Mouse (Mus musculus): ENCODE data around the gene Dstyk.
A peak's percentile ranks its signal among the peaks of the same experiment; 100 is the strongest.

Dstyk gene

GRCm38 (mm10) chr1:132388813-132389803 lies 28.2 kb upstream of the Dstyk start:
- no peak for DNase-seq

DNA sequence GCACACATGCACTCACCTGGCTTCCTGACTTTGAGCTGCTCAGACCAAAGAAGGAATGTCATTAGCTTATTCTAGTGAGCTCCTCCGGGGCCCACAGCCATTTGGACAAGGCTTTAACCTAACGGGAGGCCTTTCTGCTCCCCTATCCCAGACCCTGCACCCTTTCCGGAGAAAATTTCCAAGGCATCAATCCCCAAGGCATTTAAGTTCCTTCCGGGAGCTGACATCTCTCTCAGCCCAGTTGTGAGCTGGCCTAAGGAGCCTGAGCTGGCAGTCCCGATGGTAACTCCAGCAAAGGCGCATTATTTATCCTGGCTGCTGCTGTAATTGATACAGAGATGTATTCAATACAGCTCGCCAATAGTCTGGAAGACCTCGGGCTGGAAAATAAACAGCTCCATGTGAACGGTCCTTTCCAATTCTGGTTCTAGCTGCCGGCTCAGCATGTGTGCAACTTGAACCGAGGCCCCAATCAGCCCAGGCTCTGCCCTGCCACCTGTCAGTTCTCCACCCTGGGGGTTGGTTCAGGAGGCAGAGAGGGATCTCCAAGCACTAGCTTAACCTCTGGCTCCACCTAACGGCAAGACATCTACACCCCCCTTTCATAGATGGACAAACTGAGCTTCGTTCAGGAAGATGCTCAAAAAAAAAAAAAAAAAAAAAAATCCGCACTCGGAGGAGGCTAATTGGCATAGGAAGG lies 27.3 kb upstream of the Dstyk start:
- DNase-seq, result peak; percentile 40 to 54

DNA sequence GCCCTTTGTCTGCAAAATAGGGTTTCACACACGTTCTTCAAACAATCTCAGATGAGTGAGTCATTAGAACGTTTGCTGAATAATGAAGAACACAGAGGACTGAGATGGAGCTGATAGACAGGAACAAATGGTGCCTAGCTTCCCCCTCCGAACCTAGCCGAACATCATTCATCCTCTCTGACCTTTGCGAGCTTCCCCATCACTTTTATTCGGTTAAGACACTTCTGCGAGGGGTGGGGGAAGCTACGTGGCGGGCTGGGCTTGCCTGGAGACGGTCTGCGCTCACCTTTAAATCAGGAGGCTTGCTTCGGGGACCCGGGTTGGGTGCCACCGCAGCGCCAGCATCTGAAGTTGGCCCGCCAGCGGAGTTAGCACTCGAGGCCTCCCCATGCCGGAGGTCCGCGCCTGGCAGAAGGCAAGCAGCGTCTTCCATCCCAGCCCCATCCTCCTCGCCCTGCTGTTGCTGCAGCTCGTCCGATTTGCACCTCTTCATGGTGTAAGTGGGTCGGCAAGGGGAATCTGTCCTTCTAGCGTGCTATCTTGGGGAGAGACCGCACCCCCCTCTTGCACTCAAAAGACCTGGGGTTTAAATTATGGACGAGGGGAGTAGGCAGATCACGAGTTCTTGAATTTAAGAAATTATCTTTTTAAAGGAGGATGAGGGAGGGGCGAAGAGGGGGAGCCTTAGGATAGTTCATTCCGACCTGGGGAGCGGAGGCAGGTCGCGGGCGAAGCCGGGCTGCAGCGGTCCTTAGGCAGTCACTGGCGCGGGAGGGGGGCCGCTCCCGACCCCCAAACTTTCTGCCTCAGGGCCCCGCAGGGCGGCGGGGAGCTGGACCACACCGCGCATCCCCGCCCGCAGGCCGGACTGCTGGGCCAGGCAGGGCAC lies 26.4 kb upstream of the Dstyk start, which contains the start of gene Tmcc2:
TSS of gene Tmcc2 (minus strand) at position 591 of the 889 bp plus-strand sequence.
- DNase-seq, result peak in 1 of 2 experiments; percentile 34

DNA sequence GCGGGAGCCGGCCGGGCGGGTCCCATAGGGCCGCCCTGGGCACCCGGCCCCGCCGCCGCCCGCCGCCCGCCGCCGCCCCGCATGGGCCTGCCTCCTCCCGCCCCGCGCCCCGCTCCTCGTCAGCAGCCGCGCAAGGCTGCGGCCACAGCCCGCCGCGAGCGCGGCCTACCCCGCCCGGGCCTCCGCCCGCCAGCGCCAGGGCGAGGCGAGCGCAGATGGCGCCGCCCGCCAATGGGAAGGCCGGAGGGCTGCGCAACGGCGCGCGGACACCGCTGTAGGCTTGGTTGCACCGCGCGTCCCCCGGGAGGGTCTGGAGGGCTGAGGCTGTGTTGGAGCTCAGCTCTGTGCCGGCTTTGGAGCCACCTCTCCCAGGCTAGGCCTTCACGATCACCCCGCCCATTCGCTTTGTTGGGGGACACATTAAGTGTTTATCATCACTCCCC lies 25.8 kb upstream of the Dstyk start:
- peak; percentile 17 to 41 for DNase-seq

DNA sequence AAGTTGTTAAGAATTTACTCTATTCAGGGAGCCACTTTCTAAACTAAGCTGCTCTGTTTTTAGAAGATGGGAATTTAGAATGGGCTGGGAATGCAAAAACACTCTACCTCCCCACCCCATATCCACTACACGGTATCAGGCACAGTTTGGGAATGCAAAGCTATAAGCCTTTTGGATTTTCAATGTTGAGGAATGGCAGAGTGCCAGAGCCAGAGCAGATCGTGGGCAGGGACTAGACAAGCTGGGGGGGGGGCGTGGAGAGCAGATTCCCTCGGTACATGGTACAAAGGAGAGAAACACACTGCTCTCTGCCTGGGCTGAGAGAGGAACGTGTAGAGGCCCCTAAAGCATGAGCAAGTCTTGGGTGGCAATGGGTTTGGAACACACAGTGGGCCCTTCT lies 24.5 kb upstream of the Dstyk start:
- no peak for DNase-seq

- DNase-seq, result no peak
These were observed 20.6 kb upstream of the Dstyk start for GRCm38 (mm10) chr1:132396705-132397104.

DNA sequence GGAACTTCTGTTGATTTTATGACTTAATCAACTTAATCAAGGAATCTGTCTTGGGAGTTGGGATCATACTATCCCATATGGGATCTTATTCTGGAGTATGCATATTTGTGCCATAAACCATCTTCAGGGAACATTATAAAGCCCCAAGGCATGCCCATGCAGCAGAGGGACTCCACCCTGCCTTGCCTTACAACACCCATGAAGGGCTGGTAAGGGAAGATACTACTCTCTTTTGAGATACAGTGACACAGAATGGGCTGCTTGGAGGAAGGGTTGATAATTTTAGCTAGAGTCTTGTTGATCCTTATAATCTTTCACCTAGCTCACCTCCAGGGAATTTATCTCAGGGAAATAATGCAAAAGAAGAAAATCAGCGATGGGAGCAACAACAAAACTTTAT lies 16.8 kb upstream of the Dstyk start:
- DNase-seq, result no peak

DNA sequence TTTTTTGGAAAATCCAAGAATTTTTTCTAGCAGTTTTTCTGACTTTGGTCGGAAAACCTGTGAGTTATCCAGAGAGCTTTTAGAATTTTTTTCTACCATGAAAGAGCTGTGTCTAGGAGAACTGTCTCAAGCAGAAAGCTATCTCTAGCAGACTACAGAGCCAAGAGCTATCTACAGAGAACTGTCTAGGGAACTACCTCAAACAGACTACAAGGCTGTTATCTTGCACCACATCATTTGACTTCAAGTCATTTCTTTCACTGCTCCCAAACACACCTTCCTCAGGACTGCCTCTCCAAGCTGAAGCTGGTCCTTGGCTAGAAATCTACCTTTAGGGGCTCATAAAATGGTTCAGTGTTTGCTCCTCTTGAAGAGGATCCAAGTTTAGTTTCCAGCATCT lies 15.5 kb upstream of the Dstyk start:
- no peak for DNase-seq

DNA sequence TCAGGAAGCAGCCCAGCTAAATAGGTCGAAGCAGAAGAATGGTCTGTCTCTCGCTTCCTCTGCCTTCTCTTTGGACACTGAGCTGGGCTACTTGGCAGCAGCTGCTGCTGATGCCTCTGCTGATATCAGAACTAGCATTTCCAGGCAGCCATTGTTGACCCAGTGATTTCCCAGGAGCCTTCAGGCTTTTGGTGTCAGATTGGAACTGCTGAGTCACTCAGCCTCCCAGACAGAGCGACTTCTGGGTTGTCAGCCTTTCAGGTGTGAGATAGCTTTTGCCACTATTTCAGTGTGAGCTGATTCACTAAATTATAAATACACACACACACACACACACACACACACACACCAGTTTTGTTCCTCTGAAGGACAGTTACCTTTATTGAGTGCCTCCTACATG lies 6.7 kb upstream of the Dstyk start:
- DNase-seq, result no peak

GRCm38 (mm10) chr1:132416244-132416942 lies 962 bp upstream of the Dstyk start:
- DNase-seq, result peak in 1 of 2 experiments; percentile 16

GRCm38 (mm10) chr1:132416943-132417290 lies 438 bp upstream of the Dstyk start:
- no peak for DNase-seq

- DNase-seq, result no peak
These were observed 2.9 kb downstream of the Dstyk start for GRCm38 (mm10) chr1:132420206-132420605.

DNA sequence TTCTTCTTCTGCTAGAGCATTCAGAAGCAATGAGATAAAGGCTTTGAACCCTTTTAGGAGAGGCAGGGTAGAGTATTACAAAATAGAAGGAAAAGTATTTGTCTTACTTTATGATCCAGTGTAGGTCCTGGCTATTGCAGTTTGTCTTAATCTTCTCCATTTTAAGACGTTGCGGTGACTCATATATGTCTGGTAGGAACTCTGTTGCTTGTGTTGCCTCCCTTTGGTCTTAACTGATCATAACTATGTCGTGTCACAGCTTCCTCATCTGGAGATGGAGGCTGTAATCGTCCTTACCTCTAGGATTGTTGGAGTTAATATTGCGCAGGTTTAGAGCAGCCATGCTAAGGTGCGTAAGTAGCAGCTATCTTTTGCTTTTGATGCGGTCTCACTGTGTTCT lies 3.3 kb downstream of the Dstyk start:
- no peak for DNase-seq

DNA sequence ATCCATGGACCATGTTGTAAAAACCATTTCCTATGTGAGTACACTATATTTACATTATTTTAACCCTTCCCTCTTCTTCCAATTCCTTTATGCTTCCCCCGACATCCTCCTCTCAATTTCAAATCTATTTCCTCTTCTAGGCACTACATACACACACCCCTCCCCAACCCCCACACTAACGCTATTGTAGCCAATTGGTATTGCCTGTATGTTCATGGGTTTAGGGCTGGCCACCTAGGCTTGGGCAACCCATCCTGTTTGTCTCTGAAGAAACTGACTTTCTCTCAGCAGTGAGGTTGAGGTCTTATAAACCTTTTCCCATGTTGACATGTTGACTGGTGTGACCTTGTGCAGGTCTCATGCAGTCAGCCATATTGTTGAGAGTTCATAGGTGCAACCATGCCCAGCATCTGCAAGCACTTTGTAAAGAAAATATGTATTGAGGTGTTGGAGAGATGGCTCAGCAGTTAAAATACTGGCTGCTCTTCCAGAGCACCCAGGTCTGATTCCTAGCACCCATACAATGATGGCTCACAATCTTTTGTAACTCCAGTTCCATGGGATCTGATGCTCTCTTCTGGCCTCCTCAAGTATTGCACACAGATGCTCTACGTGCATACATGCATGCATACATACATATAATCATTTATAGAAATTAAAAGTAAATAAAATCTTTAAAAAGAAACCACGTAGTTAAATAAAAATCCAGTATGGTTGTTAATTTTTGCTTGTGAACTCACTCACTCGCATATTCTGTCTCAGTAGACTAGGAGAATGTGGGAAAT lies 5.7 kb downstream of the Dstyk start:
- no peak for DNase-seq

GRCm38 (mm10) chr1:132425600-132425999 lies 8.2 kb downstream of the Dstyk start:
- no peak for DNase-seq

- no peak for DNase-seq
These were observed 13.5 kb downstream of the Dstyk start for GRCm38 (mm10) chr1:132430818-132431217.

- no peak for DNase-seq
These were observed 14.4 kb downstream of the Dstyk start for GRCm38 (mm10) chr1:132431716-132432115.

- no peak for DNase-seq
These were observed 16.0 kb downstream of the Dstyk start for GRCm38 (mm10) chr1:132433349-132433748.

- no peak for DNase-seq
These were observed 16.7 kb downstream of the Dstyk start for GRCm38 (mm10) chr1:132434032-132434431.

DNA sequence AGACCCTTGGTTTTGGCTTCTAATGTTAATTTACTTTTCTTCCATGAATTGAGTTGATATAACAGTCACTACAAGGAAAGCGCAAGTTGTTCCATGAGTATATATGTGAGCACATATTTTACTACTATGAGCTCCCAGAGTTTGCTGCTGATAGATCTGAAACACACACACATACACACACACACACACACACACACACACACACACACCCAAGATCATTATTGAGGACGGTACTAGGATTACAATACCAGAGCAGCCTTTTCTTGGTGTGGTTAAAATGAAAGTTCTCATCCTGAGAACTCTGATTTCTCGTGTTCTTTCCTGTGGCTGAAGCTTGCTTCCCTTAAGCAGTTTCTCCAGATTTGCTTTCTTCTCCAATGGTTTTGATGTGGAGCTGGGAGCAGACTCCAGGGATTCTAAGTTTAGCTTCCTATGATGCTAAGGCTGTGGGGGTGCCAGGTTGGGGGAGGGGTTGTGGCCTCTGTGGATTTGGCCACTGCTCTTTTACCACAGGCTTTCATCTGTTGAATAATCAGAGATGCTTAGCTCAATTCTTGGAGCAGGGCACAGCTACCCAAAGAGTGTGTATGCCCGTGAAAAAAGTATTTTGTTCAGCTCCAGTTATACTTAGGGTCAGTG lies 19.1 kb downstream of the Dstyk start:
- DNase-seq, result no peak

GRCm38 (mm10) chr1:132436960-132437359 lies 19.6 kb downstream of the Dstyk start:
- no peak for DNase-seq
